Mouse (Mus musculus) erythroblast, adult 5-6 weeks (primary cell): ENCODE results near the gene Rab40c. TPM values are rescaled to one million over a fixed set of nuclear protein-coding genes. Genes with fewer than 3 reads are reported as not detected.

Experiments used
- ATAC-seq: replicated peaks from 2 replicates; pipeline ENCODE4 v1.8.0; 2016; ENCODE audit warnings: moderate number of reproducible peaks, mild to moderate bottlenecking, moderate TSS enrichment, inconsistent platforms; ENCODE audit not compliant: poor library complexity, low FRiP score, severe bottlenecking
- total RNA-seq, 2 experiments: library from RNA; stranded (forward) in 1 of 2; stranded (reverse) in 1 of 2; fragments of 150-400 nt in 1 of 2; fragments of 200-764, 138-1000 nt in 1 of 2; gene quantifications; 2 replicates each; pipeline versions ENCODE4 v1.2.3 to v1.2.4; 2015 to 2017; ENCODE audit warnings: low replicate concordance in 2 of 2

The Rab40c gene
- total RNA-seq, 2 experiments from 2014 or later, result 1.2 to 2.3 TPM

GRCm38 (mm10) chr17:25947576-25947975 is 28.0 kb upstream of the Rab40c start:
- ATAC-seq, result no peak

DNA sequence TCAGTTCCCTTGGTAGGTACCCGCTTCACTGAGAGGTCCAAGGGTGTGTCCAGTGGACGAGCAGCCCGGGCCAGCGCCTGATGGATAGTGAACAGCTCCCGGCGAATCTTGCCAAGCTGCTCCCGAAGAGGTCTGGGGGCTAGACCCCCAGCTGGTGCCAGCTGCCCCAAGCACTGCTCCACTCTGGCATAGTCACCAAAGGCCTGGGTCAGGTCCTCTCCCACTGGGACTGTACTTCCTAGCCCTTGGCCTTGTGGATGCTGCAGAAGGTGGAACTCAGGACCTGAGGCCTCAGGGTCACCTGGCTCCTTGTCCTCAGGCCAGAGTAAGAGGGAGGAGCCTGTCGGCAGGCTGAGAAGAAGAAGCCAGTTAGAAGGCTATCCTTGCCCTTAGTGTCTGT is 27.4 kb upstream of the Rab40c start:
- no peak for ATAC-seq

DNA sequence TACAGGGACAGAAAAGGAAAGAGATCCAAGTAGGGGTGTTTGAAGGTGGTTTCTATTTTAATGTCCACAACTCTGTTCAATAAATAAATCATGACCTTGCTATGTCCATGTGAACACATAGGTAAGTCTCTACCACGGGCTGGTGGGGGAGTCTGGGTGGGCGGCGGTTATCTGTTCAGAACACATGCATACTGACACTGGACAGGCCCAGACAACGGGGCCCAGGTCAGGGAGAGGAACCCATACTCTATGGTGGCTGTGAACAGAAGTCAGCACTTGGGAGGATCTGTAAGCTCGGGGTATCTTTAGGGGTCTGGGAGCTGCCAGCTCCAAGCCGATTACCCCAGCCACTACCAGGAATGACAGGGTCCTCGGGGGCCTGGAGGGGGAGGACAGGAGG is 26.8 kb upstream of the Rab40c start:
- 0 out of 2 replicates have a peak, but pooled peaks have one; percentile 11 for ATAC-seq

GRCm38 (mm10) chr17:25945517-25946155 is 26.1 kb upstream of the Rab40c start:
- ATAC-seq, result no peak

- peak; percentile 36; the same call in 1 of the 2 replicates for ATAC-seq
Observed at GRCm38 (mm10) chr17:25944366-25945163, 25.0 kb upstream of the Rab40c start, which contains the start of the genes Pigq and Nhlrc4. Gene Pigq, minus strand, starts transcription at chr17:25944936. Gene Nhlrc4, minus strand, starts transcription at chr17:25944961.

- ATAC-seq, result no peak
Observed at GRCm38 (mm10) chr17:25943769-25944168, 24.2 kb upstream of the Rab40c start.

GRCm38 (mm10) chr17:25943221-25943620 is 23.7 kb upstream of the Rab40c start:
- peak; percentile 37 for ATAC-seq

DNA sequence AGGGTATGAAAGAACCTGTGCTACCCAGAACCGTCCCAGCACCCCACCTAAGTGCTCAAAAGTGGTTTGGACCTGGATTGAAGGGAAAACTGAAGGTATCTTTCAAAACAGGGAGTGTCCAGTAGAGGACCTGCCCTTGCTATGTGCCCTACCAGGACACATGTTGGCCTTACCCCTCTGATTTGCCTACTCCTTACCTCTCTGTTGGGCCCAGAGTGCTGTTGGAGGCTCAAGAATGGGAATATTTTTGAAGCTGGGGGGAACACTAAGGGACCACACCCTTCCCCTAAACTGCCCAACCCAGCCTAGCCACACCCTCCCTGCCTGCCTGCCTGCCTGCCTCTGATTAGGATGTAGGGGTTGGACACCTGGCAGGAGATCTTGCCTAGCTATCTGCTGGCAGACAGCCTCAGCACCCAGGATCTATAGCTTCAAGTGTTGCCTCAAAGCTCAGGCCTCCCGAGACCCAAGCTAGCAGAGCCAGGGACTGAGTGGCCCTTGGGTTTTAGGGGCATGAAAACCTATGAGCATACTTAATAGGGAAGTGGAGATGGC is 23.1 kb upstream of the Rab40c start:
- ATAC-seq, result peak; percentile 80

GRCm38 (mm10) chr17:25941511-25942241 is 22.1 kb upstream of the Rab40c start:
- no peak for ATAC-seq

- ATAC-seq, result no peak
Observed at GRCm38 (mm10) chr17:25934526-25934925, 15.0 kb upstream of the Rab40c start.

DNA sequence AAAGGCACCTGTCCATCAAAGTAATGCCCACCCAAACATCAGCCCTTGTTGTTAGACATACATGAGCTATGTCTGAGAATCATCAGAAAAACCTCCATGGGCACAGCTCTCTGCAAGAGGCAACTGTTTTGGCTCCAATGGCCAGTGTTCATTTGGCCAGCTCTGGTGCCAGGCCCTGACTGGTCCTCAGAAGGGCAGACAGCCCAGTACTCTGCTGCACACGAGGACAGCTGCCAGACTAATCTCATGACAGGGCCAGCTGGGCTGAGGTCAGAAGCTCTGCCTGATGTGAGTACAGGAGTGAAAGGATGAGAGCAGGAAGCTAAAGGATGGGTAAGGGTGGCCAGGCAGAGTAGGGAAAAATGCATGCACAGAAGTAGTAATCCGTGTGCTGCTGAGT is 5.8 kb upstream of the Rab40c start:
- ATAC-seq, result 0 out of 2 replicates have a peak, but pooled peaks have one; percentile 3

DNA sequence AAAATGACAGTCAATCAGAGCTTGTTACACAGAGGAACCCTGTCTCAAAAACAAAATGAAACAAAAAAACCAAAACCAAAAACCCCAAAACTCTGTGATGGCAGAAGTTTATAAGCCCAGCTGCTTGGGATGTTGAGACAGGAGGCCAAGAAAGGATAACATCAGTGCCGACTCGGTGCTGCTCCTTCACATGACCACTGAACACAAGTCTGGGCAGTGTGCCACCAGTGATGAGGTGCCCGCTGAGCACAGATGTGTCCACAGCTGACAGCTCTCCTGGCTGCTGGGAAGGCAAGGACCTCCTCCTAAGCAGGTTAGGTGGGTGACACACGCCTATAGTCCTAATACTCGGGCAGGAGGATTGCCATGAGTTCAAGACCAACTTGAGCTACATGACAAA is 2.6 kb upstream of the Rab40c start:
- no peak for ATAC-seq

DNA sequence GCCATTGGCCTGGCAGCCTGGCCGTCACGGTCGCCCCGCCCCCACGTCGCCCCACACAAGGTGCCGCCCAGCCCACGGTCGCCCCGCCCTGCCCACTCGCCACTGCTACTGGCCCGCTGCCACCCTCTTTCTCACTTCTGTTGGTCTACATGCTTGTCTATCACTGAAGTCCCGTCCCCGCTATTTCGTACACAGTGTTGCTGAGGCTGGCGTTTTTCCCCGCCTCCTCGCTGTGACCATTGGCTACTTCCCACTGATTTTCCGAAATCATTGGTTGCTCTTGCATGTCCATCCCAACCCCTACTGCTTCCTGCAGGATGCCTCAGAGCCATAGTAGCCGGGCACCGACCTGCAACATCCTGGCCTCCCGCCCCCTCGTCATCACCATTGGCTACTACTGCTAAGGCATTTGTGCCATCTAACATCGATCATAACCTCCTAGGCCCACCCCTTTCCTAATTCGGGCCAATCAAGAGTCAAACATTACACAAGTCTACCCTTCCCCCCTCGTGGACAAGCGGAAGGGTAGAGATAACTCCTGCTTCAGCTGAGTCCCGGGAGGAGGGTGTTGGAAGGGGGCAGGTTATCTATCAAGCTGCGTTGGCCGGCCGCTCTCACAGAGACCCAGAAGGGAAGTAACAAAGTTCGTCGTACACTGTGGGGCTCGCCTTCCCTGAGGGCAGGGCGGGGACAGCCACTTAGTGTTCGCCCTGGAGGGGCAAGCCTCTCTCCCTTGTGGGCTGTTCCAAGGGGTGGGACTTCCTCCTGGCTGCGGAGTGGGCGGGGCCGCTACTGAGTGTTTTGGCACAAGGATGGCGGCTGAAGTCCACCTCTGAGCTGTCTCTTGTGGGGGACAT is 487 bp upstream of the Rab40c start:
- peak; percentile 82 for ATAC-seq

GRCm38 (mm10) chr17:25918037-25918750 is 1.3 kb downstream of the Rab40c start:
- no peak for ATAC-seq

DNA sequence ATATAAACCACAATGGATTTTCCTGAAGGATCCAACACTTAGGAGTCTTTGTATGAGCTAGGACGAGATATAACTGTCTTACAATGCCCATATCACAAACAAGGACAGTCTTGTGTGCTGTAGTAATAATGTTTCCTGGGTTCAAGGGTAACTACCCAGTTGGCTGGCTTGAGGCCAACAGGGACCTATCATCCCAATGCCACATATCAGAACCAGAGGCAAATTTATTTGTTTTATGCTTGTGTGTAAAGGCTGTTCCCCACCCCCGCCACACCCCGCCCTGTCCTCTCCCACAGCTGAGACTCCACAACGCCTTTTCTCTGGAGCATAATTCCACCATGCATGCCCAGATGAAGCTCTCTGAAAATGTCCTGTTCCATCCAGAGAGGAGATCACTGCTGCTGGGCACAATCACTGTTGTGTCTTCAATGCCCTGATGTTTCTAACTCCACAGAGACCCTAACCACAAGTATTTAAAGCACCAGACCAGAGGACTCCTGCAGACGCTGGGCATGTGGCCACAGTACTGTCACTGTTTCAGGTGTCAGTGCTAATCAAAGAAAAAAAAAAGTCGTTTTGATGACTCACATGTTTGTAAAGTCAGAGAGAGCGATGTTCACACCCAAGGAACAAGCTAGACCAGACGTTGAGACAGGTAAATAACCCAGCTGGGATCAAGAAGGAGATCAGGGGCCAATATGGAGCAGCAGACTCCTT is 2.4 kb downstream of the Rab40c start:
- no peak for ATAC-seq

GRCm38 (mm10) chr17:25914295-25914694 is 5.2 kb downstream of the Rab40c start:
- ATAC-seq, result no peak

- ATAC-seq, result no peak
Observed at GRCm38 (mm10) chr17:25913877-25914275, 5.7 kb downstream of the Rab40c start.
